9 mouse cellular contexts compared by ENCODE assay signal in the genomic region with DNA sequence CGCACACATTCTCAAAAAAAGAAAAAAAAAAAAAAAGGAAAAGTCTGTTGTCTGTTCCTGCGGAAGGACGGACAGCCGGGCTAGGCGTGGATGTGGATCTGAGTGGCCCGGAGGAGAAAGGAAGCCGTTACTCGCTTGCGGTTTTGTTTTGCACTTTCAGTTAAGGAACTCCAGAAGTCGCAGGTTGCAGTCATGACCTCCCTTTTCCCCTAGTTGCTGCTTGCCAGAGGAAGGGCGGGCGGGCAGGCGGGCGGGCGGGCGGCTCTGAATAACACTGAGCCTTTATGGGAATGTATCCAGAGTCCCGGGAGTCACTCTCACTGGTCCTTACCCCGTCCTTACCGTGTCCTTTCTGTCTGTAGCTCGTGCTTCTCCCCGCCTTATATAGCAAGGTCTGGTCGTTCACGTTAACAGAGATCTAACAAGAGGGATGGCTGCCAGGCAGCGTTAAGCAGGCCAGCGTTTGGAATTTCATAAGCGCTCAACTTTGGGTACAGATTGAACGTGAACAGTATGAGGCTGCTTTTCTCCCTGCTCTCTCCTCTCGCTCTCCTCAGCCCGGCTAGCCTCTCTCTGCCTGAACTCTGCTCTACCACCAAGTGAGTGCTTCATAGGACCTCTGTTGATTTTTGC.
A peak's percentile ranks its signal among the peaks of the same experiment; 100 is the strongest.
DNase-seq lines count a peak whose midpoint lies in the region; ATAC-seq and TF ChIP-seq lines count a peak whose summit lies in the region.
"Had no signal": no experiment of that assay in that cellular context is flagged by ENCODE, and none has a peak within 500 bp of the region (broad histone marks: within the 10 kb centered on the region; RNA-seq: fewer than 3 reads in every experiment).

No protein-coding gene starts in this region.

- H3K9ac ChIP-seq in forebrain, postnatal 0 days: peak overlapping the region; percentile 31
- peak overlapping the region; percentile 46; the same call in 1 of the 2 replicates for H3K9ac ChIP-seq in limb, embryonic 12.5 days (replicated peaks)
- H3K9ac ChIP-seq in midbrain, embryonic 11.5 days (ENCODE audit: low read length): peak overlapping the region; percentile 39

- peaks cover 9% of the 10 kb centered on the region; the same call in 1 of the 2 replicates for H3K4me1 ChIP-seq in forebrain, postnatal 0 days (ENCODE audit: insufficient read depth)
- H3K4me1 ChIP-seq in hindbrain, embryonic 10.5 days (replicated peaks): peaks cover 58% of the 10 kb centered on the region
- H3K4me1 ChIP-seq in limb, embryonic 12.5 days (replicated peaks): peaks cover 51% of the 10 kb centered on the region
- H3K4me1 ChIP-seq in midbrain, embryonic 11.5 days (ENCODE audit: control insufficient read depth, insufficient read depth, low read length): peaks cover 18% of the 10 kb centered on the region

- peak; percentile 34; the same call in 1 of the 2 replicates for ATAC-seq in forebrain, postnatal 0 days
- ATAC-seq in limb, embryonic 12.5 days (ENCODE audit: insufficient number of reproducible peaks, insufficient read depth, low FRiP score, low TSS enrichment, low read depth): 0 out of 2 replicates have a peak, but pooled peaks have one; percentile 34
- ATAC-seq in midbrain, embryonic 11.5 days (ENCODE audit: low FRiP score): no peak
- ATAC-seq: Patski had no signal

- no peaks in the 10 kb centered on the region for H3K9me3 ChIP-seq in forebrain, postnatal 0 days (ENCODE audit: low read length)
- H3K9me3 ChIP-seq in hindbrain, embryonic 10.5 days: no peaks in the 10 kb centered on the region
- no peaks in the 10 kb centered on the region for H3K9me3 ChIP-seq in limb, embryonic 12.5 days
- no peaks in the 10 kb centered on the region for H3K9me3 ChIP-seq in midbrain, embryonic 11.5 days (ENCODE audit: control insufficient read depth, low read length)

- no peaks in the 10 kb centered on the region for H3K27me3 ChIP-seq in forebrain, postnatal 0 days (ENCODE audit: insufficient read depth, low read length)
- H3K27me3 ChIP-seq in hindbrain, embryonic 10.5 days (ENCODE audit: insufficient read depth, poor library complexity, severe bottlenecking): peaks cover 7% of the 10 kb centered on the region; the same call in 1 of the 2 replicates
- H3K27me3 ChIP-seq in limb, embryonic 12.5 days: no peaks in the 10 kb centered on the region; the same call in 1 of the 2 replicates
- no peaks in the 10 kb centered on the region for H3K27me3 ChIP-seq in midbrain, embryonic 11.5 days (ENCODE audit: control insufficient read depth, insufficient read depth, low read length)
- H3K27me3 ChIP-seq: Patski had no signal

- peak; percentile 30 for DNase-seq in urinary bladder, postnatal 25 days (ENCODE audit: low spot score)
- no peak for DNase-seq in urinary bladder, postnatal 4 days (ENCODE audit: low spot score in 2 of 2)
- DNase-seq in forebrain, postnatal 0 days: peak; percentile 60
- peak; percentile 67 for DNase-seq in hindbrain, embryonic 10.5 days (ENCODE audit: low spot score)
- peak; percentile 92 for DNase-seq in midbrain, embryonic 11.5 days (ENCODE audit: low spot score, missing footprints)
- peak; percentile 76 for DNase-seq in thymus, postnatal 0 days (ENCODE audit: low spot score)
- DNase-seq in right cerebral cortex, postnatal 10 days (ENCODE audit: low spot score in 2 of 2): no peak

- H3K27ac ChIP-seq in forebrain, postnatal 0 days (ENCODE audit: low read depth, low read length): peak overlapping the region; percentile 50; the same call in 1 of the 2 replicates
- H3K27ac ChIP-seq in hindbrain, embryonic 10.5 days: peak overlapping the region; percentile 88
- H3K27ac ChIP-seq in limb, embryonic 12.5 days: peak overlapping the region; percentile 93
- peak overlapping the region; percentile 15; the same call in 1 of the 2 replicates for H3K27ac ChIP-seq in midbrain, embryonic 11.5 days (ENCODE audit: low read depth, low read length)

- H3K4me3 ChIP-seq in forebrain, postnatal 0 days (ENCODE audit: low read depth, low read length): no peak overlapping the region
- peak overlapping the region; percentile 31 for H3K4me3 ChIP-seq in hindbrain, embryonic 10.5 days
- peak overlapping the region; percentile 19 for H3K4me3 ChIP-seq in limb, embryonic 12.5 days (replicated peaks)
- no peak overlapping the region for H3K4me3 ChIP-seq in midbrain, embryonic 11.5 days (ENCODE audit: low read depth, low read length)

- WGBS in forebrain, postnatal 0 days: 16% methylated on average over 29 of the region's 29 CpGs
- WGBS in hindbrain, embryonic 10.5 days: 18% methylated on average over 29 of the region's 29 CpGs
- 22% methylated on average over 29 of the region's 29 CpGs for WGBS in limb, embryonic 12.5 days
- WGBS in midbrain, embryonic 11.5 days: 32% methylated on average over 29 of the region's 29 CpGs

- TF ChIP-seq CTCF in forebrain, postnatal 0 days (IDR thresholded peaks at IDR 0.05; ENCODE audit: low read depth): no peak

- peaks cover 9% of the 10 kb centered on the region for H3K36me3 ChIP-seq in forebrain, postnatal 0 days (ENCODE audit: insufficient read depth)
- peaks cover 45% of the 10 kb centered on the region for H3K36me3 ChIP-seq in hindbrain, embryonic 10.5 days
- peaks cover 31% of the 10 kb centered on the region for H3K36me3 ChIP-seq in limb, embryonic 12.5 days
- no peaks in the 10 kb centered on the region for H3K36me3 ChIP-seq in midbrain, embryonic 11.5 days (ENCODE audit: control insufficient read depth, insufficient read depth, low read length)

- H3K4me2 ChIP-seq in forebrain, postnatal 0 days (ENCODE audit: low read depth): peak overlapping the region; percentile 37
- H3K4me2 ChIP-seq in limb, embryonic 12.5 days: peak overlapping the region; percentile 45
- H3K4me2 ChIP-seq in midbrain, embryonic 11.5 days: peak overlapping the region; percentile 7; the same call in 1 of the 2 replicates

Comparison
In these comparisons a context has a peak if more than half of its experiments do, and no peak if none do; other contexts are left out.
1. DNase-seq: peak in urinary bladder, postnatal 25 days (single experiment), forebrain, postnatal 0 days (single experiment), hindbrain, embryonic 10.5 days (single experiment), midbrain, embryonic 11.5 days (single experiment) and thymus, postnatal 0 days (single experiment); none in urinary bladder, postnatal 4 days (0 of 2) and right cerebral cortex, postnatal 10 days (0 of 2).
2. H3K27ac ChIP-seq: peak in every context shown above with its lines; median percentile 93 in limb, embryonic 12.5 days; 88 in hindbrain, embryonic 10.5 days; 50 in forebrain, postnatal 0 days; 15 in midbrain, embryonic 11.5 days.
3. H3K4me3 ChIP-seq: peak in hindbrain, embryonic 10.5 days (single experiment) and limb, embryonic 12.5 days (single experiment); none in forebrain, postnatal 0 days (single experiment) and midbrain, embryonic 11.5 days (single experiment).
4. Peak in every context shown above with its lines, with median percentiles within 50 percentile points of each other: H3K4me2 ChIP-seq and H3K9ac ChIP-seq.